Mouse (Mus musculus) thymus, adult 2 months (tissue): ENCODE data around the gene Mpv17l.

Experiments
- CTCF ChIP-seq: fragments of 200-500 bp; IDR thresholded peaks from 2 replicates; pipeline ENCODE4 v1.5.1; 2012; ENCODE audit warnings: mild to moderate bottlenecking, control low read depth, low read length, moderate library complexity, borderline replicate concordance; ENCODE audit not compliant: control insufficient read depth, poor library complexity, insufficient read depth; ENCODE audit errors: extremely low read depth
- POLR2A ChIP-seq: fragments of 200-500 bp; IDR thresholded peaks from 2 replicates; pipeline ENCODE4 v1.6.1; 2012; ENCODE audit warnings: mild to moderate bottlenecking, low read length, control low read depth, moderate library complexity; ENCODE audit not compliant: control insufficient read depth, poor library complexity, insufficient read depth; ENCODE audit errors: extremely low read depth

GRCm38 (mm10) chr16:13945153-13945552 lies 42.2 kb downstream of the Mpv17l start:
- TF ChIP-seq CTCF = no peak
- no peak for TF ChIP-seq POLR2A
